Mouse (Mus musculus): ENCODE data around the gene Helt. TPM values are rescaled to one million over a fixed set of nuclear protein-coding genes. Genes with fewer than 3 reads are reported as not detected.
A peak's percentile ranks its signal among the peaks of the same experiment; 100 is the strongest.

Helt gene
- 32.2 and 64.1 TPM in 2 replicates for polyA plus RNA-seq (2016; fragmentation: Nextera tagmentation; extraction: Ambion mirVana)

DNA sequence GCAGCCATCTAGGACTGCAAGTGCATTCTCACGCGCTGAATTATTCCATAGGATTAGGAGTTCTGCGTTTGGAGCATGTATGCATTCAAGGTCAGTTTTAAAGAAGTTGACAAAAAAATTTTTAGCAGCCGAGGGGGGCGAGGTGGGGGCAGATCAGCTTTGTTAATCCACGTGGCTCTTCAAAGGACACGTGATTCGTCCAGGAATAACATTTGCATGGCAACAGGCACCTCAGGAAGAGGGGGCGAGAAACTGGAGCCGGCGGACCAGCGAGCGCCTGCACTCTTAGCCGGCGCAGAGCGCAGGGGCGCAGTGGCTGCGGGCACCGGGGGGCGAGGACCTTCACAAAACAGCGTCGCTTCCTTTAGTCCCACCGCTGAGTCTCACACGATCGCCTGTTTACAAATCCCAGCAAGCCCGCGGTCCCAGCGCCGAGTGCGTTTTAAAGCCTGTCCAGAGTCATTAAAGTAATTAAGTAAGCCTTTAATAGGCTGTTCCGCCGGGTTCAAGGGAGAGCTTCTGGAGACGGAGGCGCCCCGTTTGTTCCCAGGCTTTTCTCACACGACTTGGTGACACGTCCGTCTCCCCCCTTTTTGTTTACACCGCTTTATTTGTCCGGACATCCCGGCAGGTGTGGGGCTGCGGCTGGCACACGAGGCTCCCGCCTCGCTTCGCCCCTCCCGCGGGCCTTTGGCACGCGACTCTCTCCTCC lies at the start of gene Helt:
Gene Helt (minus strand): TSS at position 491 of the 712 bp plus-strand sequence.
- DNase-seq (ENCODE audit: low spot score) = peak; percentile 53
- peaks cover 76% of the 10 kb centered on the region for H3K4me1 ChIP-seq
- no peaks in the 10 kb centered on the region for H3K9me3 ChIP-seq (replicated peaks)
- no peaks in the 10 kb centered on the region for H3K36me3 ChIP-seq
- H3K27me3 ChIP-seq (ENCODE audit: low read depth, poor library complexity, severe bottlenecking) = peaks cover 100% of the 10 kb centered on the region
- peak within 1 kb of the TSS; percentile 30; the same call in 1 of the 2 replicates for H3K27ac ChIP-seq (replicated peaks)
- WGBS = under 1% methylated on average over 50 of the region's 50 CpGs
- H3K4me3 ChIP-seq = peak within 1 kb of the TSS; percentile 47

DNA sequence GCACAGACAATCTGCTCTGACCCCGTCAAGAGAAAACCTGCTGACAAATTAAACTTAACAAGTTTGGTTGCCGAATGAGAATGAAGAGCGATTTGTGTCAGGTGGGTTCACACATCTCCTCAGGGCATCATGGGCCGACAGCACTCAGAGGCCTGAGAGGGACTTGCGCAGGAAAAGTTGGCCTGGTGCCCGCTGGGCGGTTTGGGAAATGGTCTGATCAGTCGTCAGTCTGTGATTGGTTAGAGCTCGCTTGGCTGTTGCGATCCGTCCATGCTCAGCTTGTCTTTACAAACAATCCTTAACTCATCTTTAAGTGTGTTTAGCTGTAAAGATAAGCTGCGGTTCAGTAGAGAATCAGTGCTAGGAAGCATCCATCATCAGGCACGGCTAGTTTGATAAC lies 47.8 kb upstream of the Helt start:
- Histone ChIP-seq H3K36me3 (no peaks in the 10 kb centered on the region), H3K27ac (replicated peaks) (no peak overlapping the region), H3K4me3 (no peak overlapping the region), H3K9me3 (replicated peaks) (no peaks in the 10 kb centered on the region), H3K4me1 (no peaks in the 10 kb centered on the region), H3K27me3 (ENCODE audit: low read depth, poor library complexity, severe bottlenecking) (no peaks in the 10 kb centered on the region)
- DNase-seq (ENCODE audit: low spot score) = no peak
- WGBS = 90% methylated on average over 13 of the region's 13 CpGs

DNA sequence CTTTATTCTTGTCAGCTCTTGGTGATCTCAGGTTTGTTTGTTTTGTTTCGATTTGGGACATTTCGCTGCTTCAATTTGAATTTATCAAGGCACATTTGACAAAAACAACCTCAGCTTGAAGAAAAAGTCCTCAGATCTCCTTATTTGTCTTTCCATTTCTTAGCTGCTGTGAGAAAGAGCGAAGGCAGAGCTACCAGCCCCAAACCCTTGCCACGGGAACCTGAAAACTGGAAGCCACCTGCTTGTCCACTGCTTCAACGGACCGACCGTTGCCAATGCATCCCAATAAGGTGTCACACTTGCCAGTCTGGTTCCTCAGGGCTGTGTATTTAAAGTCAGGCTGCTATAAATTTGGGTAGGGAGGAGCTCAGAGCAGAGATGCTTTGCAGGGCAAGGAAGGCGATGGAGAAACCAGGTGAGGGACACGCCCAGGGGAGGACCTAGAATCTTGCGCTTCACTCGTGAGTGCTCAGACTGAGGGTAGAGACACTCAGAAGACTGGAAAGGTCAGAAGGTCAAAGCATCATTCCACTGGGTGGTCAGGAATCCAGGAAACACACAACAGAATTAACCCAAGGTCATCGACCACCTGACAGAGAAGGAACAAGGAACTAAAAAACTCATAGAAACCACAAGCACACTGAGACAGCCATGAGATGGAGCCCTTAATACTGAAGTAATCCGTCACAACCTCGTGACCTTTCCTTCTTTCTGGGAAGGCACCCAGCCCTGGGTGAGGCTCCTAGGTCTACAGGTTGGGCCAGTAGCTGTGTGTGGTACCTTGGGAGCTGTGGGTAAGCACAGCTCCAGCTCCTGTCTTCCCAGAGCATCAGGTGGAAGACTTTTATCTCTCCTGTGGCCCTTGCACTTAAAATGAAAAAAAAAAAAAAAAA lies 46.2 kb upstream of the Helt start:
- Histone ChIP-seq H3K36me3 (no peaks in the 10 kb centered on the region), H3K4me3 (no peak overlapping the region), H3K27me3 (ENCODE audit: low read depth, poor library complexity, severe bottlenecking) (no peaks in the 10 kb centered on the region), H3K4me1 (no peaks in the 10 kb centered on the region), H3K27ac (replicated peaks) (no peak overlapping the region), H3K9me3 (replicated peaks) (no peaks in the 10 kb centered on the region)
- 85% methylated on average over 14 of the region's 14 CpGs for WGBS
- no peak for DNase-seq (ENCODE audit: low spot score)

DNA sequence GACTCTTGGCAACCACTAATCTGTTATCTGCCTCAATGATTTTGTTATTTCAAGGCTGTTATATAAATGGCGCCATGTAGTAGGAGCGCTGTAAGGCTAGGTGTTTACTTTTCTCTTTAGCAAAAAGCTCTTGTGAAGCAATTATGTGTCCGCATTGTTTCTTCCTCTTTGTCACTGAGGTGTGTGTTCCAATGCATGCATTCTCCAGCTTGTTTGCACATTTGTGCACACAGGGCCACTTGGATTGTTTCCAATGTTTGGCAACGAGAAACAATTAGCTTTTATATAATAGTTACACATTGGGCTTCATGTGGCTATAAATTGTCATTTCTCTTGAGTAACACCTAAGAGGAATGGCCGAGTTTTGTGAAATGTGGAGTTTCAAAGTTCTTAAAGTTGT lies 44.8 kb upstream of the Helt start:
- DNase-seq (ENCODE audit: low spot score) = no peak
- no peaks in the 10 kb centered on the region for H3K36me3 ChIP-seq
- H3K4me3 ChIP-seq = no peak overlapping the region
- no peak overlapping the region for H3K27ac ChIP-seq (replicated peaks)
- no peaks in the 10 kb centered on the region for H3K4me1 ChIP-seq
- no peaks in the 10 kb centered on the region for H3K9me3 ChIP-seq (replicated peaks)
- H3K27me3 ChIP-seq (ENCODE audit: low read depth, poor library complexity, severe bottlenecking) = no peaks in the 10 kb centered on the region; the same call in 1 of the 2 replicates
- WGBS = 83% methylated on average over 5 of the region's 5 CpGs

DNA sequence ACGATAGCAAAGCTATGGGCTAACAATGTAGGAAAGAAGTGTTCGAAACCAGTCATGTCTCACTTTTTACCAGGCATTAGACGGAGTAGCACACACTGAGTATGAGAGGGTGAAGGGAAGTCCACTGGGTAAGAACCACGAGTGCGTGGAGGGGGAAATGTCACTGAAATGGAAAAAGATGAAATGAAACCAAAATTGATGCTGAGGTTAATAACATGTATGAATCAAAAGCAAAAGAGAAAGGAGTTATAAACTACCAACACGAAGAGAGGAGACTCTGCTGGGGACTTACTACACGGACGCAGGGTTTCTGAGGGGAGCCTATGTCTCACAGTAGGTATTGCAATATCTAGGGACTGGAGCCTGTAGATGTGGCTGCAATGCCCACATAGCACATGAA lies 41.9 kb upstream of the Helt start:
- no peak for DNase-seq (ENCODE audit: low spot score)
- peaks cover 6% of the 10 kb centered on the region for H3K4me1 ChIP-seq
- H3K36me3 ChIP-seq = no peaks in the 10 kb centered on the region
- H3K9me3 ChIP-seq (replicated peaks) = no peaks in the 10 kb centered on the region
- WGBS = 92% methylated on average over 8 of the region's 8 CpGs
- H3K27ac ChIP-seq (replicated peaks) = no peak overlapping the region
- no peak overlapping the region for H3K4me3 ChIP-seq
- H3K27me3 ChIP-seq (ENCODE audit: low read depth, poor library complexity, severe bottlenecking) = no peaks in the 10 kb centered on the region; the same call in 1 of the 2 replicates

DNA sequence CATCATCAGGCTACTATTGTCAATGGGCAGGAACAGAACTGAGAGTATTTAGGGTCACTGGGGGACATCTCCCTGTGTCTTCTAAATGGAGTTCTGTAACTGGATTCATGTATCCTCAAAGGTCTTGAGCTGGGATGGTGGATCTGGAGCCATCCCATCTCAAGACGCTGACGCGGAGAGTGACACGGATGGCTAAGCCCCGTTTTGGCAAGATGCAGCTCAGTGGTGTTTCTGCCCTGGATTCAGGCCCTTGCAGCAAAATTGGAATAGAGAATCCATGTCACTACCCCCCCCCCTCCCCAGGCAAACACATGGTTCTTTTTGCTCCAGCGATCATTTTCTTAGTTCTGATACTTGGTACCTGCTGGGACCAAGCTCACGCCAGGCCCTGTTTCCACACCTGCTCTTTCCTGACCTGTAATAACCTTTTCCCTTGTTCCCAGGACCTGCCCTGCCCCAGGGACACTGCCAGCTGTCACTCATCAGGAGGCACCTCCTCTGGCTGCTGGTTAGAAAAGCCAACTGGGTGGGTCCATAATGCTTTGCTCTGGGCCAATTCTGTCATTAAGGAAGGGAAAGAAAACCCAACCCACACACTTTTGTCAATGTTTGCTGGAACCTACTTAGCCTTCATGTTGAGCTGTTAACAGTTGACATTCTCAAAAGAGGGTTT lies 38.1 kb upstream of the Helt start:
- Histone ChIP-seq H3K4me1 (peaks cover 6% of the 10 kb centered on the region), H3K27ac (replicated peaks) (no peak overlapping the region), H3K4me3 (no peak overlapping the region), H3K9me3 (replicated peaks) (no peaks in the 10 kb centered on the region), H3K27me3 (ENCODE audit: low read depth, poor library complexity, severe bottlenecking) (no peaks in the 10 kb centered on the region; the same call in 1 of the 2 replicates), H3K36me3 (no peaks in the 10 kb centered on the region)
- 85% methylated on average over 7 of the region's 7 CpGs for WGBS
- DNase-seq (ENCODE audit: low spot score) = no peak

DNA sequence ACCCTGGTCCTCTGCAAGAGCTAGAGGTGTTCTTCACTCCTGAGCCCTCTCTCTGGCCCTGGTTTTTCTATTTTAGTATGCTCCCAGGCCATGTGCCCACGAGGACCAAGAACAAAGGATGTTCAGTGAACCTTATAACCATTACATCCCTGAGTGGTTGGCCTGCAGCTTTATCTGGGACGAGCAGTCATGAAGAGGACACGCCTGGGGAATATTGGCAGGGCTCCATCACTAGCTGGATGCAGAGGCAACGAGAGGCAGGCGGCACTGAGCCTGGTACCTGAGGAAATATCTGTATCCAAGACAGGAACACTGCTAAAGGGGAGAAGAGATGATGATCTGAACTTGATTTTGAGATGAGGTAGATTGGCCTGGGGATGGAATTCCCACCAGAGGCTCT lies 37.3 kb upstream of the Helt start:
- H3K4me3 ChIP-seq = no peak overlapping the region
- H3K9me3 ChIP-seq (replicated peaks) = no peaks in the 10 kb centered on the region
- H3K4me1 ChIP-seq = peaks cover 6% of the 10 kb centered on the region
- no peak for DNase-seq (ENCODE audit: low spot score)
- H3K36me3 ChIP-seq = no peaks in the 10 kb centered on the region
- 87% methylated on average over 5 of the region's 5 CpGs for WGBS
- H3K27ac ChIP-seq (replicated peaks) = no peak overlapping the region
- no peaks in the 10 kb centered on the region; the same call in 1 of the 2 replicates for H3K27me3 ChIP-seq (ENCODE audit: low read depth, poor library complexity, severe bottlenecking)

DNA sequence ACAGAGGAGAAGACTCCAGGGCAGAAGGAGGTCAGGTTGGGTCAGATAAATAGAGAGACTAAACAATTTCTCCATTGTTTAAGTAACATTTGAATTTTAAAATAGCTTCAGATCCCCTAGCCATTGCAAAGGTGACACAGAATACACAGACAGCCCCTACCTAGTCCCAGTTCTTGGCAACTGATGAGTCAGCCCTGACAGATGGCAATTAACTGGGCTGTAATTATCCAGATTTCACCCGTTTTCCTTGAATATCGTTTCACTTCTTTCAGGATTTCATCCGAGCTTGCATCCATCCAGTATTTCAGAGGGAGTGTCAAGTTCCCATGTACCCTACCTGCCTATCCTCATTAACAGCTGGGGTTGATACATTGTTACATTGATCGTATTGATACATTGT lies 34.9 kb upstream of the Helt start:
- no peak overlapping the region for H3K27ac ChIP-seq (replicated peaks)
- WGBS = 87% methylated on average over 4 of the region's 4 CpGs
- H3K4me1 ChIP-seq = peaks cover 6% of the 10 kb centered on the region
- no peaks in the 10 kb centered on the region for H3K27me3 ChIP-seq (ENCODE audit: low read depth, poor library complexity, severe bottlenecking)
- no peaks in the 10 kb centered on the region for H3K36me3 ChIP-seq
- DNase-seq (ENCODE audit: low spot score) = no peak
- H3K9me3 ChIP-seq (replicated peaks) = peaks cover 6% of the 10 kb centered on the region; the same call in 1 of the 2 replicates
- no peak overlapping the region for H3K4me3 ChIP-seq

DNA sequence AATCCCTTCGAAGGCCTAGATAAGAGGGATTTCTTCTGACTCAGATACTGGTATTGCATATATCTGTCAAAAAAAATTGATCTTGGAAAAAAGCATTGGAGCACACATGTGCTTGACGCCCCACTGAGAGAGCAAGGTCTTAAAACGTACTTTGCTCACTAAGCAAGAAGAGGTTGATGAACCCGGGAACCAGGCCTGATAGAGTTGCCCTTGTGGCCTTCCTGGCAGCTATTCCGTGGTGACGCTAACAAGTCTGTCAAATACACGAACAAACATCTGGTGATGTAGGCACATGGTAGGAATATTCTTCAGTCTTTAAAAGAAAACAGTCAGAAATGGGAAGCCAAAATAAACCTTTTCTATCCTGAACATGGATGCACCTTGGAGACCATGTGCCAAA lies 32.8 kb upstream of the Helt start:
- 90% methylated on average over 7 of the region's 7 CpGs for WGBS
- H3K4me1 ChIP-seq = no peaks in the 10 kb centered on the region
- H3K4me3 ChIP-seq = no peak overlapping the region
- no peaks in the 10 kb centered on the region for H3K36me3 ChIP-seq
- H3K9me3 ChIP-seq (replicated peaks) = peaks cover 6% of the 10 kb centered on the region; the same call in 1 of the 2 replicates
- no peak overlapping the region for H3K27ac ChIP-seq (replicated peaks)
- H3K27me3 ChIP-seq (ENCODE audit: low read depth, poor library complexity, severe bottlenecking) = no peaks in the 10 kb centered on the region
- no peak for DNase-seq (ENCODE audit: low spot score)

DNA sequence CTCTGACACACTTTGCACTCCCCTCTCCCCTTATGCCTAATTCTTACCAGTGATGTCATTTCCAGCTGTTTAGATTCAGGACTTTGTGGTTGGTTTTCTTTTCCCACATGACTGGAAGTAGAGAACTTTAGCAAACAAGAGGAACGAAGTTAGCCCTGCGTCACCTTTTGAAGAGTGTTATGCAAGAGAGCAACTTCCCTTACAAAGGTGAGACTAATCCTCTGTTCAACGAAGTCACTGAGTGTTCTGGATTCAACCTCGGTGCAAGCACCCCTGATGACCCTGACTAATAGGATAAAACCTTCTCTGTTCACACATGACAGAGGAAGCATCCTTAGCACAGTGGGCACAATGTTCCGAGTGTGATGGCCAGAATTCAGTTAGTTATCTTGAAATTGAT lies 32.2 kb upstream of the Helt start:
- 77% methylated on average over 5 of the region's 5 CpGs for WGBS
- Histone ChIP-seq H3K9me3 (replicated peaks) (peaks cover 6% of the 10 kb centered on the region; the same call in 1 of the 2 replicates), H3K27ac (replicated peaks) (no peak overlapping the region), H3K4me1 (no peaks in the 10 kb centered on the region), H3K4me3 (no peak overlapping the region), H3K27me3 (ENCODE audit: low read depth, poor library complexity, severe bottlenecking) (no peaks in the 10 kb centered on the region), H3K36me3 (no peaks in the 10 kb centered on the region)
- no peak for DNase-seq (ENCODE audit: low spot score)

DNA sequence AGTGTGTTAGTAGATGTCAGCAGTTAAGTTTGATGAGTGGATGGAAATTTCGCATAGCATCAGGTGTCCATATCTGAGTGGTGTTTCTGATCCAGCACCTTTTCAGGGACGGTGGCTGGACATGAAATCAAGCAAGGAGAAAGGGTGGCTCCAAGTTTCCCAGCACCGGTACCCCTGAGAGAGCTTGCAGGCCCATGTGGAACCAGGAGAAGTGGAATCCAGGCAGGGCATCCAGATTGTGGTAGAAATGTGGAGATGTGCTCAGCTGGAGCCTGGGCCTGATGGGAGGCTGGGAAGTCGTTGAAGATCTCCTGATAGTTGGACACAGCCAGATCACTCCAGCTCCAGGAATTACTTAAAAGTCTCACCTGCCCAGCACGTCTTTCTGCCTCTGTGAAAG lies 30.2 kb upstream of the Helt start:
- DNase-seq (ENCODE audit: low spot score) = no peak
- H3K27ac ChIP-seq (replicated peaks) = no peak overlapping the region

DNA sequence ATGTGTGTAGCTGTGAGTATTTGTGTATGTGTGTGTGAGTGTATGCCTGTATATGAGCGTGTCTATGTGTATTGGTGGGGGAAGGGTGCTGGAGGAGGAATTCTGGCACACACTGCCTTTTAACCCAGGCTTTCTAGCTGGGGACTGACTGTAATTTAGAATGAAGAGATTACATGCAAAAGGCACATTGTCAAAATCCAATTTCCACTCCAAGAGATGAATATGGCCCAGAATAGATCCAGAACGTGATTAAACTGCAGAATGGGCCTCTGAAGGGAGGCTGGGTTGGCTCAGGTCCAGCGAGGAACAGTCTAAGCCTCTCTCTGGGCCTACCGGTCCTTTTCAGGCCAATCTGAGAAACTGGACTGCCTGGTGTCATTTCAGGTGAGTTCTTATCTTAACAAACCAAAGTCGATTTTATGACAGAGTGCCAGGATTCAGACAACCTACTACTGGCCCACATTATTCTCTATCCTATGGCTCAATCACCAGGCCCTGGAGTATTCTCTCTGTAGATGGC lies 29.3 kb upstream of the Helt start:
- no peak for DNase-seq (ENCODE audit: low spot score)
- H3K4me3 ChIP-seq = no peak overlapping the region
- H3K36me3 ChIP-seq = no peaks in the 10 kb centered on the region
- no peak overlapping the region for H3K27ac ChIP-seq (replicated peaks)
- H3K27me3 ChIP-seq (ENCODE audit: low read depth, poor library complexity, severe bottlenecking) = no peaks in the 10 kb centered on the region
- no peaks in the 10 kb centered on the region for H3K4me1 ChIP-seq
- peaks cover 6% of the 10 kb centered on the region; the same call in 1 of the 2 replicates for H3K9me3 ChIP-seq (replicated peaks)
- 86% methylated on average over 5 of the region's 5 CpGs for WGBS

More for the DNA sequence above, 30.2 kb upstream of the Helt start:
- H3K27me3 ChIP-seq (ENCODE audit: low read depth, poor library complexity, severe bottlenecking) = no peaks in the 10 kb centered on the region
- H3K4me3 ChIP-seq = no peak overlapping the region
- no peaks in the 10 kb centered on the region for H3K36me3 ChIP-seq
- H3K4me1 ChIP-seq = no peaks in the 10 kb centered on the region
- H3K9me3 ChIP-seq (replicated peaks) = peaks cover 6% of the 10 kb centered on the region; the same call in 1 of the 2 replicates
- WGBS = 86% methylated on average over 5 of the region's 5 CpGs

All from midbrain, embryonic 10.5 days (tissue).